ENCODE assay signal across 20 mouse cellular contexts in genomic region chr2:14543773-14544172, GRCm38 (mm10).
"Had no signal": no experiment of that assay in that cellular context is flagged by ENCODE, and none has a peak within 500 bp of the region (broad histone marks: within the 10 kb centered on the region; RNA-seq: fewer than 3 reads in every experiment).

No protein-coding gene starts in this region.

- DNase-seq: gastrocnemius, adult 2 months; gastrocnemius, postnatal 10 days; gastrocnemius, postnatal 25 days; kidney, adult 18-20 months; kidney, adult 8-10 months; liver had no signal

- H3K4me1 ChIP-seq: hindbrain, embryonic 10.5 days; hindbrain, embryonic 12.5 days; limb, embryonic 10.5 days; limb, embryonic 12.5 days had no signal

- H3K27ac ChIP-seq: gastrocnemius, adult 2 months; heart, adult 2 months; hindbrain, embryonic 10.5 days; hindbrain, embryonic 12.5 days; hindbrain, embryonic 14.5 days; intestine, embryonic 15.5 days; layer of hippocampus, adult 2 months; left cerebral cortex, adult 2 months; limb, embryonic 10.5 days; limb, embryonic 12.5 days had no signal

- H3K4me3 ChIP-seq: gastrocnemius, adult 2 months; heart, adult 2 months; heart, embryonic 12.5 days; hindbrain, embryonic 10.5 days; hindbrain, embryonic 12.5 days; intestine, embryonic 15.5 days; layer of hippocampus, adult 2 months; left cerebral cortex, adult 2 months; limb, embryonic 10.5 days; limb, embryonic 12.5 days had no signal

- H3K27me3 ChIP-seq: heart, embryonic 12.5 days; hindbrain, embryonic 12.5 days; intestine, embryonic 15.5 days; limb, embryonic 12.5 days had no signal

- H3K36me3 ChIP-seq: heart, embryonic 12.5 days; hindbrain, embryonic 10.5 days; hindbrain, embryonic 12.5 days; intestine, embryonic 15.5 days; limb, embryonic 10.5 days; limb, embryonic 12.5 days had no signal

- H3K9ac ChIP-seq: heart, embryonic 12.5 days; hindbrain, embryonic 12.5 days; hindbrain, embryonic 14.5 days; intestine, embryonic 15.5 days; limb, embryonic 12.5 days had no signal

- H3K4me2 ChIP-seq: heart, embryonic 12.5 days; hindbrain, embryonic 12.5 days; hindbrain, embryonic 14.5 days; intestine, embryonic 15.5 days; limb, embryonic 12.5 days had no signal

- H3K9me3 ChIP-seq: heart, embryonic 12.5 days; hindbrain, embryonic 10.5 days; hindbrain, embryonic 12.5 days; intestine, embryonic 15.5 days; limb, embryonic 10.5 days; limb, embryonic 12.5 days had no signal

- ATAC-seq: forebrain, embryonic 16.5 days; hindbrain, embryonic 16.5 days; inflammation-experienced regulatory T-cells, adult 6 months; intestine, postnatal 0 days had no signal
